Mouse (Mus musculus): ENCODE data around the gene Atp6v1g3. TPM values are rescaled to one million over a fixed set of nuclear protein-coding genes. Genes with fewer than 3 reads are reported as not detected.

Atp6v1g3 gene
- total and polyA plus RNA-seq, 3 experiments: not detected

- peaks cover 0 to 2% of the 10 kb centered on the region in 2 experiments; a peak in 1 of 4 replicates for H3K27me3 ChIP-seq (ENCODE audit: control insufficient read depth in 1 of 2, insufficient read depth in 2 of 2, low read length in 2 of 2)
- no peak for TF ChIP-seq CTCF (IDR thresholded peaks at IDR 0.05 in 2 of 3, conservative IDR thresholded peaks at IDR 0.05 in 1 of 3; ENCODE audit: control insufficient read depth in 1 of 3, insufficient read depth in 1 of 3, low read depth in 2 of 3, low read length in 3 of 3, poor library complexity in 1 of 3, severe bottlenecking in 1 of 3)
- no peak for TF ChIP-seq E2F4 (IDR thresholded peaks at IDR 0.05; ENCODE audit: borderline replicate concordance, low read depth, low read length)
- TF ChIP-seq ZNF384 (IDR thresholded peaks at IDR 0.05; ENCODE audit: low read depth, low read length): no peak
- TF ChIP-seq MYC (IDR thresholded peaks at IDR 0.05; ENCODE audit: low read depth, low read length): no peak
- no peak for TF ChIP-seq POLR2AphosphoS2 (IDR thresholded peaks at IDR 0.05; ENCODE audit: low read length)
- no peak for TF ChIP-seq ELF1 (IDR thresholded peaks at IDR 0.05; ENCODE audit: low read depth, low read length)
- TF ChIP-seq MAFK (IDR thresholded peaks at IDR 0.05; ENCODE audit: borderline replicate concordance, low read depth, low read length): no peak
- TF ChIP-seq ZKSCAN1 (IDR thresholded peaks at IDR 0.05; ENCODE audit: low read depth, low read length): no peak
- H3K9me3 ChIP-seq (replicated peaks; ENCODE audit: insufficient read depth, low read length): no peaks in the 10 kb centered on the region
- no peak for DNase-seq (ENCODE audit: low read depth, low spot score)
- H3K79me2 ChIP-seq (ENCODE audit: control insufficient read depth, insufficient read depth, low read length, poor library complexity): no peaks in the 10 kb centered on the region
- no peaks in the 10 kb centered on the region for H3K4me1 ChIP-seq (ENCODE audit: control insufficient read depth in 1 of 2, insufficient read depth in 2 of 2, low read length in 2 of 2)
- no peaks in the 10 kb centered on the region for H3K36me3 ChIP-seq (ENCODE audit: control insufficient read depth in 1 of 2, insufficient read depth in 2 of 2, low read length in 2 of 2)
- H3K4me3 ChIP-seq (ENCODE audit: control insufficient read depth in 1 of 2, insufficient read depth in 1 of 2, low read depth in 2 of 2, low read length in 2 of 2): no peak overlapping the region
- no peak overlapping the region for H3K27ac ChIP-seq (ENCODE audit: control insufficient read depth, low read depth, low read length)
- H3K9ac ChIP-seq (ENCODE audit: control insufficient read depth, low read depth, low read length, poor library complexity, severe bottlenecking): no peak overlapping the region
Measured at GRCm38 (mm10) chr1:138326091-138326490, 52.6 kb downstream of the Atp6v1g3 start.

GRCm38 (mm10) chr1:138326566-138326965, 53.0 kb downstream of the Atp6v1g3 start:
- H3K9ac ChIP-seq (ENCODE audit: control insufficient read depth, low read depth, low read length, poor library complexity, severe bottlenecking): no peak overlapping the region
- TF ChIP-seq MAZ (IDR thresholded peaks at IDR 0.05; ENCODE audit: low read depth, low read length): no peak
- no peak for TF ChIP-seq CHD1 (IDR thresholded peaks at IDR 0.05; ENCODE audit: low read depth, low read length)
- TF ChIP-seq GABPA (IDR thresholded peaks at IDR 0.05; ENCODE audit: low read depth, low read length): no peak
- no peak for TF ChIP-seq TBP (IDR thresholded peaks at IDR 0.05; ENCODE audit: low read depth, low read length)
- no peaks in the 10 kb centered on the region for H3K9me3 ChIP-seq (replicated peaks; ENCODE audit: insufficient read depth, low read length)
- H3K4me3 ChIP-seq (ENCODE audit: control insufficient read depth in 1 of 2, insufficient read depth in 1 of 2, low read depth in 2 of 2, low read length in 2 of 2): no peak overlapping the region
- H3K27ac ChIP-seq (ENCODE audit: control insufficient read depth, low read depth, low read length): no peak overlapping the region
- no peaks in the 10 kb centered on the region for H3K79me2 ChIP-seq (ENCODE audit: control insufficient read depth, insufficient read depth, low read length, poor library complexity)
- no peaks in the 10 kb centered on the region for H3K36me3 ChIP-seq (ENCODE audit: control insufficient read depth in 1 of 2, insufficient read depth in 2 of 2, low read length in 2 of 2)
- no peaks in the 10 kb centered on the region for H3K4me1 ChIP-seq (ENCODE audit: control insufficient read depth in 1 of 2, insufficient read depth in 2 of 2, low read length in 2 of 2)
- H3K27me3 ChIP-seq (ENCODE audit: control insufficient read depth in 1 of 2, insufficient read depth in 2 of 2, low read length in 2 of 2): peaks cover 0 to 2% of the 10 kb centered on the region in 2 experiments; a peak in 1 of 4 replicates
- DNase-seq (ENCODE audit: low read depth, low spot score): no peak

- Histone ChIP-seq H3K36me3 (ENCODE audit: control insufficient read depth in 1 of 2, insufficient read depth in 2 of 2, low read length in 2 of 2) (no peaks in the 10 kb centered on the region), H3K4me3 (ENCODE audit: control insufficient read depth in 1 of 2, insufficient read depth in 1 of 2, low read depth in 2 of 2, low read length in 2 of 2) (peak overlapping the region; percentile 19 to 53), H3K27me3 (ENCODE audit: control insufficient read depth in 1 of 2, insufficient read depth in 2 of 2, low read length in 2 of 2) (peaks cover 0 to 2% of the 10 kb centered on the region in 2 experiments; a peak in 1 of 4 replicates), H3K9ac (ENCODE audit: control insufficient read depth, low read depth, low read length, poor library complexity, severe bottlenecking) (peak overlapping the region; percentile 43), H3K79me2 (ENCODE audit: control insufficient read depth, insufficient read depth, low read length, poor library complexity) (no peaks in the 10 kb centered on the region), H3K27ac (ENCODE audit: control insufficient read depth, low read depth, low read length) (peak overlapping the region; percentile 57), H3K9me3 (replicated peaks; ENCODE audit: insufficient read depth, low read length) (no peaks in the 10 kb centered on the region), H3K4me1 (ENCODE audit: control insufficient read depth in 1 of 2, insufficient read depth in 2 of 2, low read length in 2 of 2) (no peaks in the 10 kb centered on the region)
- peak; percentile 52 for DNase-seq (ENCODE audit: low read depth, low spot score)
- TF ChIP-seq CHD1 (IDR thresholded peaks at IDR 0.05; ENCODE audit: low read depth, low read length) (no peak), GATA1 (IDR thresholded peaks at IDR 0.05; ENCODE audit: low read depth, low read length) (no peak), USF1 (IDR thresholded peaks at IDR 0.05; ENCODE audit: low read depth, low read length) (no peak), E2F4 (IDR thresholded peaks at IDR 0.05; ENCODE audit: borderline replicate concordance, low read depth, low read length) (no peak), TAL1 (IDR thresholded peaks at IDR 0.05; ENCODE audit: low read length) (no peak), RAD21 (IDR thresholded peaks at IDR 0.05; ENCODE audit: low read depth, low read length) (no peak), ZMIZ1 (IDR thresholded peaks at IDR 0.05; ENCODE audit: low read depth, low read length) (no peak), HCFC1 (IDR thresholded peaks at IDR 0.05; ENCODE audit: low read depth, low read length) (no peak), USF2 (IDR thresholded peaks at IDR 0.05; ENCODE audit: borderline replicate concordance in 1 of 2, insufficient read depth in 1 of 2, low read depth in 1 of 2, low read length in 2 of 2) (no peak), MAFK (IDR thresholded peaks at IDR 0.05; ENCODE audit: borderline replicate concordance, low read depth, low read length) (no peak), POLR2AphosphoS2 (IDR thresholded peaks at IDR 0.05; ENCODE audit: low read length) (no peak), MYC (IDR thresholded peaks at IDR 0.05; ENCODE audit: low read depth, low read length) (no peak), POLR2AphosphoS5 (IDR thresholded peaks at IDR 0.05; ENCODE audit: borderline replicate concordance, low read depth, low read length) (no peak), RCOR1 (IDR thresholded peaks at IDR 0.05; ENCODE audit: low read depth, low read length) (no peak), EP300 (IDR thresholded peaks at IDR 0.05; ENCODE audit: low read depth in 1 of 2, low read length in 2 of 2) (no peak), ZKSCAN1 (IDR thresholded peaks at IDR 0.05; ENCODE audit: low read depth, low read length) (no peak), MXI1 (IDR thresholded peaks at IDR 0.05; ENCODE audit: low read depth, low read length) (no peak), ELF1 (IDR thresholded peaks at IDR 0.05; ENCODE audit: low read depth, low read length) (no peak)
Measured at GRCm38 (mm10) chr1:138327466-138328245, 54.1 kb downstream of the Atp6v1g3 start.

Measured in MEL (cell line).